Mouse (Mus musculus) myocyte (in vitro differentiated cells): ENCODE results near the gene Trim9.

Experiments
- CEBPB ChIP-seq: IDR thresholded peaks from 2 replicates; pipeline ENCODE4 v1.6.1; 2011; ENCODE audit warnings: mild to moderate bottlenecking, moderate library complexity; ENCODE audit not compliant: poor library complexity, insufficient read depth, severe bottlenecking
- MAX ChIP-seq: IDR thresholded peaks from one replicate; pipeline ENCODE4 v1.6.1; 2011; ENCODE audit warnings: low read depth, mild to moderate bottlenecking, control low read depth
- MYOD1 ChIP-seq, 3 experiments: IDR thresholded peaks; one replicate each; pipeline ENCODE4 v1.6.1; 2011; ENCODE audit warnings: control low read depth in 2 of 3, low read depth in 2 of 3, mild to moderate bottlenecking in 2 of 3, moderate library complexity in 1 of 3; ENCODE audit not compliant: insufficient read length in 2 of 3, control insufficient read depth in 1 of 3
- MYOG ChIP-seq, 3 experiments: IDR thresholded peaks; one replicate each; pipeline ENCODE4 v1.6.1; 2011; ENCODE audit warnings: control low read depth in 2 of 3, low read depth in 2 of 3, mild to moderate bottlenecking in 2 of 3; ENCODE audit not compliant: insufficient read length in 2 of 3, control insufficient read depth in 1 of 3, insufficient read depth in 1 of 3
- POLR2A ChIP-seq: IDR thresholded peaks from one replicate; pipeline ENCODE4 v1.6.1; 2011; ENCODE audit warnings: low read depth, mild to moderate bottlenecking, control low read depth, moderate library complexity; ENCODE audit not compliant: insufficient read length
- POLR2AphosphoS2 ChIP-seq: IDR thresholded peaks from one replicate; pipeline ENCODE4 v1.6.1; 2011; ENCODE audit warnings: low read depth, control low read depth; ENCODE audit not compliant: insufficient read length
- REST ChIP-seq: IDR thresholded peaks from one replicate; pipeline ENCODE4 v1.6.1; 2011; ENCODE audit warnings: mild to moderate bottlenecking, control low read depth, moderate library complexity; ENCODE audit not compliant: insufficient read depth, insufficient read length
- SRF ChIP-seq: IDR thresholded peaks from one replicate; pipeline ENCODE4 v1.6.1; 2011; ENCODE audit warnings: low read depth; ENCODE audit not compliant: control insufficient read depth, insufficient read length
- TCF12 ChIP-seq: IDR thresholded peaks from one replicate; pipeline ENCODE4 v1.6.1; 2011; ENCODE audit warnings: mild to moderate bottlenecking, control low read depth; ENCODE audit not compliant: poor library complexity, insufficient read depth, severe bottlenecking
- USF1 ChIP-seq: IDR thresholded peaks from one replicate; pipeline ENCODE4 v1.6.1; 2011; ENCODE audit warnings: low read depth, mild to moderate bottlenecking, control low read depth, moderate library complexity

DNA sequence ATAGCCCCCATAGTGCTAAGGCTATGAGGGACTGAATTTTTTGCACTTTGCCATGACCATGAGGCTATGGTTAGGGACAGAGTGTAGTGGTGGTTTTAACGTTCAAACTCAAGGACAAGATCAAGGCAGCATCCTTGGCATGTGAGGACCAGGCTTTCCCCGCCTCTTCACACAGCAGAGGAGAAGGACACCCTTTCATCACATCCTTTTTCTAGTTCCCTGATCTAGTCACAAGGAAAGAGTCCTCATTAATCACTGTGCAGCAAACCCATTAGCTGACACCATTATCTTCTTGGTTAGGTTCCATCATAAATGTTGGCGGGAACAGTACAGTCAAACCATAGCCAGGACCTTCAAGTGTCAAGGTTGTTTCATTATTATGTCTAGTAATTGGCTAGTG is 47.6 kb upstream of the Trim9 start:
- TF ChIP-seq CEBPB (no peak), MYOG (IDR thresholded peaks at IDR 0.05; ENCODE audit: control insufficient read depth in 1 of 3, insufficient read depth in 1 of 3, insufficient read length in 2 of 3, low read depth in 2 of 3) (no peak), POLR2A (no peak), USF1 (no peak), MAX (no peak), TCF12 (no peak), MYOD1 (IDR thresholded peaks at IDR 0.05; ENCODE audit: control insufficient read depth in 1 of 3, insufficient read length in 2 of 3, low read depth in 2 of 3) (no peak), POLR2AphosphoS2 (no peak), SRF (no peak), REST (no peak)
